Mouse (Mus musculus) heart, postnatal 14 days (tissue): ENCODE data around the gene Cd160. TPM values are rescaled to one million over a fixed set of nuclear protein-coding genes. Genes with fewer than 3 reads are reported as not detected.

Source experiments
- DNase-seq, 2 experiments: peaks; one replicate each; pipeline ENCODE4 v3.0.0; 2021 to 2022
- intact Hi-C: fragments of 180-260 bp; cut with DNase I; formaldehyde crosslinking; loops from one replicate; pipeline ENCODE4 v1.15.1; 2025
- long read RNA-seq, 2 experiments: library from polyadenylated mRNA; stranded (forward); transcript quantifications; one replicate each; pipeline ENCODE4 v2.0.0; 2021
- total RNA-seq, 2 experiments: library from RNA; stranded (reverse); gene quantifications; 2 replicates each; pipeline ENCODE4 v1.2.3; 2021

Gene Cd160
- total RNA-seq = not detected
- long read RNA-seq, experiment 1 = 0 reads
- long read RNA-seq, experiment 2 = 0 reads

- DNase-seq = no peak
- intact Hi-C loops = no loop called here
Observed at GRCm38 (mm10) chr3:96828984-96829383, at the start of gene Cd160, which contains the start of gene Pdzk1. Gene Cd160, minus strand, starts transcription at chr3:96829351. Gene Pdzk1, plus strand, starts transcription at chr3:96829284.

- intact Hi-C loops = no loop called here
- no peak for DNase-seq
Observed at GRCm38 (mm10) chr3:96874808-96875571, 45.8 kb upstream of the Cd160 start.

GRCm38 (mm10) chr3:96872501-96872900 lies 43.4 kb upstream of the Cd160 start:
- intact Hi-C loops = no loop called here
- DNase-seq = no peak

- DNase-seq = no peak
- intact Hi-C loops = no loop called here
Observed at GRCm38 (mm10) chr3:96871070-96871469, 41.9 kb upstream of the Cd160 start.

- no peak for DNase-seq
- intact Hi-C loops = no loop called here
Observed at GRCm38 (mm10) chr3:96870270-96870669, 41.1 kb upstream of the Cd160 start.

- no peak for DNase-seq
- intact Hi-C loops = no loop called here
Observed at GRCm38 (mm10) chr3:96869091-96869490, 39.9 kb upstream of the Cd160 start.

GRCm38 (mm10) chr3:96868566-96868965 lies 39.4 kb upstream of the Cd160 start:
- no peak for DNase-seq

GRCm38 (mm10) chr3:96867863-96868262 lies 38.7 kb upstream of the Cd160 start:
- intact Hi-C loops = no loop called here
- DNase-seq = no peak

More at GRCm38 (mm10) chr3:96868566-96868965, 39.4 kb upstream of the Cd160 start:
- intact Hi-C loops = no loop called here

- intact Hi-C loops = no loop called here
- no peak for DNase-seq
Observed at GRCm38 (mm10) chr3:96860498-96860897, 31.3 kb upstream of the Cd160 start.

- DNase-seq = no peak
- intact Hi-C loops = no loop called here
Observed at GRCm38 (mm10) chr3:96855833-96856232, 26.7 kb upstream of the Cd160 start.

GRCm38 (mm10) chr3:96854376-96854775 lies 25.2 kb upstream of the Cd160 start:
- intact Hi-C loops = no loop called here

GRCm38 (mm10) chr3:96852561-96852960 lies 23.4 kb upstream of the Cd160 start:
- DNase-seq = no peak
- intact Hi-C loops = no loop called here

More at GRCm38 (mm10) chr3:96854376-96854775, 25.2 kb upstream of the Cd160 start:
- no peak for DNase-seq

GRCm38 (mm10) chr3:96849168-96849727 lies 20.1 kb upstream of the Cd160 start:
- intact Hi-C loops = no loop called here
- DNase-seq = no peak

GRCm38 (mm10) chr3:96848470-96848869 lies 19.3 kb upstream of the Cd160 start:
- intact Hi-C loops = no loop called here
- no peak for DNase-seq

GRCm38 (mm10) chr3:96847661-96848060 lies 18.5 kb upstream of the Cd160 start:
- DNase-seq = no peak
- intact Hi-C loops = no loop called here

- intact Hi-C loops = no loop called here
- no peak for DNase-seq
Observed at GRCm38 (mm10) chr3:96846985-96847384, 17.8 kb upstream of the Cd160 start.

- intact Hi-C loops = no loop called here
- DNase-seq = no peak
Observed at GRCm38 (mm10) chr3:96845806-96846205, 16.7 kb upstream of the Cd160 start.

- DNase-seq = no peak
- intact Hi-C loops = no loop called here
Observed at GRCm38 (mm10) chr3:96845191-96845590, 16.0 kb upstream of the Cd160 start.

GRCm38 (mm10) chr3:96838996-96839645 lies 10.0 kb upstream of the Cd160 start:
- DNase-seq = no peak
- intact Hi-C loops = no loop called here

- intact Hi-C loops = no loop called here
- no peak for DNase-seq
Observed at GRCm38 (mm10) chr3:96836414-96836813, 7.3 kb upstream of the Cd160 start.

GRCm38 (mm10) chr3:96834587-96835348 lies 5.6 kb upstream of the Cd160 start:
- intact Hi-C loops = no loop called here
- DNase-seq = no peak
